Mouse (Mus musculus) cerebral cortex, adult 2 months (tissue): ENCODE data around the gene Sgpl1.

Experiments used
- WGBS: fragments of 180-500 bp; shearing (Covaris S2); methylation state at CpG from one replicate; pipeline ENCODE4 v1.1.7; 2018; 5-methylcytosine and 5-hydroxymethylcytosine counted together

Sgpl1 gene

DNA sequence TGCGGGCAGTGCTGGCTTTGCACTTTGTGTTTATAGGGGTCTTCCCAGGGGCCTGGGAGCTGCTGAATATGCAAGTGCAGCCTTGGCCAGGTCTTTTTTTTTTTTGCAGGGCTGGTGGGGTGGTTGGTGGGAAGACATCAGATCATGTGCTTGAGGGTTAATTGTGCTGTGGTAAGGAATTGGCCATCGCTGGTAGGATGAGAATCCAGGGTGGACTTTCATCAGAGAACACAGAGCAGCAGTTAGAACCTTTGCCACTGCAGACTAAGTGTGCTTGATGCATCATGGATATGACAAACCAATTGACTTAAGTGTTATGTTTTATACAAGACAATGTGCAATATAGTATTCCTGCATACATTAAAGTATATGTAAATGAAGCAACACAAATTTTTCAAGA lies 62.1 kb downstream of the Sgpl1 start:
- WGBS, result 96% methylated on average over 2 of the region's 2 CpGs

DNA sequence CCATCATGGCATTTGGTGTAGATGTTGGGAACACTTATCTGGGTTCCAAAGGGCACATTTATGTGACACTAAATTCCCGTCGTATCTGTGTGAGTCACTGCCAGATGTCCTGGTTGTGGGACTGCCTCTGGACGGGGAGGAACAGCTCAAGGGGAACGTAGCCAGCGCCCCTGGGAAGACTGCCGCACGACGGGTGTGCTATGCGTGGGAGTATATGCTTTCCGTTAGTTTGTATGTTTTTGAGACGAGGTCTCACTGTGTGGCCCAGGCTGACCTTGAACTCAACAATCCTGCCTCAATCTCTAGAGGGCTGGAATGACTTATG lies 66.6 kb downstream of the Sgpl1 start:
- WGBS, result 70% methylated on average over 11 of the region's 11 CpGs

DNA sequence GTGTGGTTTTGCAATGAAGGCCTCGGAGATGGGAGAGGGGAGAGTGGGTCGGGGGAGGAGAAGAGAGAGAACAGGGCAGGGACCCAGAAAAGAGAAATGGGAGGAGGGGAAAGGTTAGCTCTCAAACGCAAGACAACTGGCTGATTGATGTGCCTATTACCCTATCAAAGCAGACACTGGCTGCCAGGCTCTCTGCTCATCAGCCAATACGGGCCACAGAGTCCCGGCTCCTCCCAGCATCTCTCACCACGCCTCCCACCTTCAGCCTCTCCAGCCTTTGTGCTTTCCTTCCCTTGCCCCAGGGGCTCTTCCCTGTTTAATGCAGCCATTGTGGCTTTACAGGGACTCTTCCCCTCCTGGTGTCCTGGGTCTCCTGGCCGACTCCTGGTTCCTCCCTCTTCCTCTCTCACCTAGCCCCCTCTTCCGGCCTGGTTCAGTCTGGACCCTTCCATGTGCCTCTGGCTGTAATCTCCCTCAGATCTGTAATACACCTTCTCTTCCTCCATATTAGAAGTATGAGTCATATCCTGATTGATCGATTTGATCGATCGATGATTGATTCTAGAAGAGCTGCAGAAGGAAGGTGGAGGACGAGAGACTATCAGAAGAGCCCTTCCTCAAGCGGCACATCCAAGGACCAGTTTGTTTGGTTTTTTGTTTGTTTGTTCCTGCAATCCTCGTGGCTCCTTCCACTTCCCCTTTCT lies 67.1 kb downstream of the Sgpl1 start:
- WGBS, result 52% methylated on average over 14 of the region's 14 CpGs

DNA sequence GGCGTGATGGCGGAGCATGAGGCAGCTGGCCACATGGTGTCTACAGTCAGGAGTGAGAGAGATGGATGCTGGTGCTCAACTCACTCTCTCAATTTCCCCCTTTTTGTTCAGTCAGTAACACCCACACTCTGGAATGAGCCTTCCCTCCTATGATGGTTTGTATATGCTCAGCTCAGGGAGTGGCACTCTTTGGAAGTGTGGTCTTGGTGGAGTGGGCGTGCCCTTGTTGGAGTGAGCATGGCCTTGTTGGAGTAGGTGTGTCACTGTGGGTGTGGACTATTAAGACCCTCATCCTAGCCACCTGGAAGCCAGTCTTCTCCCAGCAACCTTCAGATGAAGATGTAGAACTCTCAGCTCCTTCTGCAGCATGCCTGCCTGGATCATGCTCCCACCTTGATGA lies 71.9 kb downstream of the Sgpl1 start:
- WGBS, result 94% methylated on average over 3 of the region's 3 CpGs

DNA sequence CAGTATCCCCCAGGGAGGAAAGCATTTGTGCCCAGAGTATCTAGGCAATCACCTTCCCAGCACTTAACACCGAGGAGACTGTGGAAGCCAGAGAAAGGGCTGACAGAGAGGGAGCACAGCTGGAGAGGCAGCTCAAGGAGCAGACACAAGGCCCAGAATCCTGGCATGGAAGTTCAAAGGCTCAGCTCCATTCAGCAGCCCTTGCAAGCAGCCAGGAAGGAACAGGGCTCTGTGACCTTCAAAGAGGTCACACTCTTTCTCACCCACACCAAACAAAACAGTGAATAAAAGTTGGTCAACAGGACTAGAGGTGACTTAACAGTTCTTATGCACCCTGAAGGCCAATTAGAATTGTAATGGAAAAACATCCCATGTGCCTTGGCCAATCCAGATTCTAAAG lies 72.9 kb downstream of the Sgpl1 start:
- 43% methylated on average over 1 of the region's 1 CpGs for WGBS

DNA sequence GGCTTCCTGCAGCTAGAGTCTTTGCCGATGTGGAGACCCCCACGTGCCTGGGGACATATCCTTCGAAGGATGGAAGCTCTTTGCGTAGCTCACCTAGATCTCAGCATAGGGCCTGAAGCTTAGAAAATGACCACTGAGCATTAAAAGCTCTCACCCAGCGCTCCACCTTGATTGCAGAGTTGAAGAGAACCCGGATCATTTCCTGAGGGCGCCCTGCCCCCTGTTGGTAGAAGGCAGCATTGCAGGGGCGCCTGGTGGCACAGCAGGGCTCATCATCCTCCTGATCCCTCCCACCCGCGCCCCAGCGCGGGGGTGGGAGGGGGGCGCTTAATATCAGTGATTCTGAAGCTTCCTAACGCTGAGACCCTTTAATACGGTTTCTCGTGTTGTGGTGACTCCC lies 75.2 kb downstream of the Sgpl1 start:
- 26% methylated on average over 16 of the region's 16 CpGs for WGBS

DNA sequence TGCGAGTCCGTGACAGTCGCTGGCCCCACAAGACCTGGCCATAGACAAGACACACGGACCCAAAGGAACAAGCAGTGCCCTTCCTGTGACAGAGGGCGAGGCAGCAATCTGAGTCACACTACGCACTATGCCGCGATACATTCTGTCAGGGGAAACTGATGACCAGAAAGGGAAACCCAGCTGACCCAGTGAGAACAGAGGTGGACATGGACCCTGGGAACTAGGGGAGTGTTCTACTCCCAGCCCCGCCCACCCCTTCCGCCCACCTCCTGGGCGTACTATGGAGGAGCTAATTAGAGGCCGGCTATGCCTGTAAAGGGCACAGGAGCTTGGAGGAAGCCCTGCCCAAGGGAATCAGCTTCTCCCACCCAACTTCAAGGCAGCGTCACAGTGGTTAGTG lies 78.3 kb downstream of the Sgpl1 start:
- 33% methylated on average over 13 of the region's 13 CpGs for WGBS

DNA sequence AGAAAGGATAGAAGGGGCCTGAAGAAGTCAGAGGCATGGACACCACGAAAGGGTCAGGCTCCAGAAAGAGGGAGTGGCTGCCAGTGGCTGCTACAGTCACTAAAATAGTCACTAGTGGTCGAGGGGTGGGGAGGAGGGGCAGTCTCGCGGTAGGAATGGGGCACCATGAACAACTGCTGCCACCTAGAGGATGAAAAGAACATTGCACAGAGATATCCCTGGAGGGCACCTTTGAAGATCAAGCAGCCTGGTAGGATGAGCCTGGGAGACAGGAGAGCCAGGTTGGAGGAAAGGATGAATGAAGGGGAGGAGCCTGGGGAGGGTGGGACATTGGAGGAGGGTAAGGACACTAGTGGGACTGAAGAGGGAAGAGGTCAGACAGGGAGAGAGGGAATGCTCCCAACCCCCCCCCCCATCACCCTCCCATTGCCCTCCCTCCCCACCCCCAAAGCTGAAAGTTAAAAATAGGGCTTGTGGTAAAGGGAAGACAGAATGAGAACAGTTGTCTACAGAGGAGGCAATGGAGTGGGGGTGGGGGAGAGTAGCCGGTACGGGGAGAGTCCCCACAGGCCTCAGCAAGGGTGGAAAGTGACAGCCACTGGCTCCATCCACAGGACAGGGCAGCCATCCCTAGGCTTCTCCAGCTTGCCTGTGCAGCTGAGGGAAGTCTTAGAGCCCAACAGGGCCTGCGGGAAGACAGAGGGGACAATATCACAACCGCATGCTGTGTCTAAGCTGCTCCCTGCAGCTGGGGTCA lies 78.9 kb downstream of the Sgpl1 start:
- 12% methylated on average over 8 of the region's 8 CpGs for WGBS

DNA sequence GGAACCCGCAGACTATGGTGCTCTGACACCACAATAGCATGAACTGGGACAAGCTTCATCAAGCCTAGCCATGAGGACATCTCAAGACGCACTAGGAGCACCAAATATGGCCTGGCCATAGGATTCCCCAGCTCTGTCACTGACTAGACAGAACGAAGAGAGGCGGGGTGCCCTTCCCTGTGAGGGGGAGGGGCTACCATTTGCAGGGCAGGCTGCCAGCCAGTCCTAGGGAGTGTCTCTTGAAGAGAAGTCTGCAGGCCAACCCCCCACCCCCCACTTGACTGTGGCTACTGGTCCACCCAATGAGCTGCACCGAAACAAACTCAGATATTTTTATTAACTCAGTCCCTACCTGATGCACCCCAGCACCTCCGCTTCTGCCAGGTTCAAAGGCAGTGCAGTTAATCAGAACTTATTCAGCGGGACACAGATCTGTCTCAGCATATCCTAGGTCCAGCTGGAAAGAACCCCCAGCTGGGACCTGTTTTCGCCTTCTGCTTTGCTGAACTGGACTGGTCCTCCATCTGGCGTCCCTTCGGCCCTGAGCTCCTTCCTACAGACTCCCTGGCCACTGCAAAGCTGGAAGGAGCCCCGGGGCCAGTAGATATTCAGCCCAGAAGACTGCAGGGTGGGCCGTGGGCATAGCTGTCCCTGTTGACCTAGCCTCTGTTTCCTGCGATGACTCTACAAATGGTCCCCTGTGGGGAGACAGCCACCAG lies 82.1 kb downstream of the Sgpl1 start:
- 78% methylated on average over 13 of the region's 13 CpGs for WGBS

DNA sequence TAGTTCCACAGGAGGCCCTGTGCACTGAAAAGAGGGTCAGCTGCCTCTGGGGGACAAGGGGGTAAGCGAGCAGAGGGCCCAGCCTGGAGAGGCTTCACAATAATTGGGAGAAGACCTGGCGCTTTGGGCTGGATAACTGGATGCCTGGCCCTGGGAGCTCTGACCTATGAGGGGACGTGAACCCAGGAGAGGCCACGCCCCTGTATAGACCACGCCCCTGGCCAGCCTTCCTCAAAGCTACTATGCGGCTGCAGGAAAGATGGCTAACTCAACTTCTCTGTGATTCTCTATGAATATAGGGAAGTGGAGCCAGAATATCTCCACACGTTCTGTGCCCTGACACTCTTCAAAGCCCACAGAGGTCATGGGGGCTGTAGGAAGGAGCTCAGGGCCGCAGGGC lies 82.9 kb downstream of the Sgpl1 start:
- 52% methylated on average over 8 of the region's 8 CpGs for WGBS

DNA sequence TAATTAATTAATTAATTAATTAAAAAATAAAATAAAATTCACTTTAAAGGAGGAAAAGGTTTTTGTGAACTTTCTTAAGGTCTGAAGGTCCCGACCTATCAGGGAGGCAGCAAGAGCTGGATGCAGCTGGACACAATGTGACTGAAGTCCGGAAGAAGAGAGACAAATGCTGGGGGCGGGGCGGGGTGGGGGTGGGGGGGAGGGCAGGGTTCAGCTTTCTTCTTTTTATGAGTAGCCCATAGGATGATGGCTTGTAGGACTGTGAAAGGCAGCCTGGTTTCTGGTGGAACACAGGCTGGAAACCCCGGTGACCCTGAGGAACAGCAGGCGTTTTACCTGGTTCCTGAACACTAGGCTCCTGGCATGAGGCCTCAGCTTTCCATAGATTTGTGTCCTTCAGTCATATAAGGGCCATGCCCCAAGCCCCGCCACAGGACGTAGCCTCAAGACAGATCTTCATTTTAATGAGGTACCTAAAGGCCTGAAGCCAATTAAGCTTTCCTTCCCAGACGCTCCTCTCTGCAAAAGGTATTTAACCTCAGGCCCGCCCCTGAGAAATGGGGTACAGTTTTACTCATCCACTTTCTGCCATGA lies 84.1 kb downstream of the Sgpl1 start:
- 83% methylated on average over 10 of the region's 10 CpGs for WGBS

DNA sequence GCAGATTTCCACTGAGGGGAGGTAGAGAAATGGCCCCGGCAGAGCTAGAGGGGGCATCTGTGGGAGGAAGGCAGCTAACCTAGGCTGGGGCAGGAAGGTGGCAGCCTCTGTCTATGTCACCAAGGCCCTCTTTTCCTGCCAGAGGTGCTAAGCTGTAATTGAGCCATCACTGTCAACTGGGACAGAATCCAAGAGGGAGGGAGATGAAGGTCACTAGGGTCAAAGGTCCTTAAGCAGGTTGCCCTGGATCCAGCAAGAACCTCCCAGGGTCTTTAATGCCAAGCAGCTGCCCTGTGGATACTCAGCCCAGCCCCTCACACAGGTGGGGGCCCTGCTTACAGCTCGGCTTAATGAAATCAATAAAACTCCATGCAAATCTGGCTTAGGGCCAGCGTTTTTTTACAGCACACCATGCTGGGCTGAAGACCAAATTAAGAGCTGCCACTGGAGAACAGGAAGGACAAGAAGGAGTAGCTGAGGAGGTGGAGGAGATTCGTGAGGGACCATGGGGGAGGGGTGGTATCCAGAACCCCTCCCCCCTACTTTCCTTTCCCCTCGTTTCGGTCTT lies 87.9 kb downstream of the Sgpl1 start:
- WGBS, result 30% methylated on average over 6 of the region's 6 CpGs

DNA sequence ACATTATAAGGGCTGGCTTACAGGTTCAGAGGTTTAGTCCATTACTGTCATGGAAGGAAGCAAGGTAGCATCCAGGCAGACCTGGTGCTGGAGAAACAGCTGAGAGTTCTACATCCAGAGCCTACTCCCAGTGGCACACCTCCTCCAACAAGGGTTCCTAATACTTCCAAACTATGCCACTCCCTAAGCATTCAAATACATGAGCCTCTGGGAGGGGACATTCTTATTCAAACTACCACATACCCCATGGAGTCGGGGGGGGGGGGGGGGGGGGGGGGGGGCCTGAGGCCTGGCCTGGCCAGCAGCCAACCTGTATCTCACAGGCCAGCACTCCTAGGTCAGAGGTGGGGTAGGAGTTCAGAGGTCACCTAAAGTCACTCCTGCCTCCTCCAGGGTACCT lies 88.4 kb downstream of the Sgpl1 start:
- no CpG with 5 or more reads among the region's 1 CpGs for WGBS

DNA sequence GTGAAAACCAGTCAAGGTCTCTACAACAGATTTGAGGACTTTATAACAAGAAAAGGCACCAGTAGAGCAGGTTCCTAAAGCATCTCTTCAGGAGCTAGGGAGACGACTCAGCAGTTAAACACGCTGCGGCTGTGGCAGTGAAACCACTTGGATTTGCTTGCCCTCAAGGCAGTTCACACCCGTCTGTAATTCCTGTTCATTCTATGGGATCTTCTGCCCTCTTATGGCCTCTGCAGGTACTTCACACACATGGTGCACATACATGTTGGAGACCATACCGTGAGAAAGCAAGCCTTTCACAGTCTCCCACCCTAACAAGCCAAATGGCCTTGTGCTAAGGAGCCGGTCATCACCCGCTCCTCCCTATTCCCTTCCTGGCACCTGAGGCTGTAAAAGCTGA lies 90.8 kb downstream of the Sgpl1 start:
- WGBS, result 95% methylated on average over 7 of the region's 7 CpGs

DNA sequence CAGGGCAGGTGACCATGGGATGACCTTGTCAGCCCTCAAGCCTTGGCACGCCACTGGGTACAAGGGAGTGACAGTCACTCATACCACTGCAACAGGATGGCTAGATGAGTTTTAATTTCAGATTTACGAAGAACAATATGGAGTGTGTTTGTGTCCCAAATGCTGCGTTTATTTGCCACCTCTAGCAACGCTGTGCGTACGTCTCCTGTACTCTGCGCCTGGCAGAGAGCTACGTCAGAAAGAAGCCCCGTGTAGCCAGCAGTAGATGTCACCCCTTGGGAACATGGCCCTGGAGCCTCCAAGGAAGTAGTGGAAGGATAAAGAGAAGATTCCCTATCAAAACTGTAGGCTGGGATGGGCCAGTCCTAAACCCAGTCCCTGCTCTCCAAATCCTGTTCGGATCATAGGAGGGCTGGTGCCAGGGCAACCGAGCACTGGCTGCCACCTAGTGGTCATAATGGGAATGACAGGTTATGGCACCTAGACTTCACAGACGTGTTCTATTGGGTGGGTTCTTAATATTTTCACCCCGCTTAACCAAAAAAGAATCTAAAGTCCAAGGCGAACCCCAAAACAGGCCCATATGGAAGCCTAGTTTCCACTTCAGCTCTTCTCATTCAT lies 95.4 kb downstream of the Sgpl1 start:
- 52% methylated on average over 14 of the region's 14 CpGs for WGBS
